Mouse (Mus musculus) bone marrow macrophage, adult 2 months (primary cell): ENCODE measurements around the gene Ksr2.

Experiments
- CTCF ChIP-seq: IDR thresholded peaks from 2 replicates; pipeline ENCODE4 v1.5.1; 2012; ENCODE audit warnings: low read depth, mild to moderate bottlenecking, low read length, moderate library complexity
- POLR2A ChIP-seq: IDR thresholded peaks from 2 replicates; pipeline ENCODE4 v1.6.1; 2012; ENCODE audit warnings: mild to moderate bottlenecking, low read depth, low read length, borderline replicate concordance

DNA sequence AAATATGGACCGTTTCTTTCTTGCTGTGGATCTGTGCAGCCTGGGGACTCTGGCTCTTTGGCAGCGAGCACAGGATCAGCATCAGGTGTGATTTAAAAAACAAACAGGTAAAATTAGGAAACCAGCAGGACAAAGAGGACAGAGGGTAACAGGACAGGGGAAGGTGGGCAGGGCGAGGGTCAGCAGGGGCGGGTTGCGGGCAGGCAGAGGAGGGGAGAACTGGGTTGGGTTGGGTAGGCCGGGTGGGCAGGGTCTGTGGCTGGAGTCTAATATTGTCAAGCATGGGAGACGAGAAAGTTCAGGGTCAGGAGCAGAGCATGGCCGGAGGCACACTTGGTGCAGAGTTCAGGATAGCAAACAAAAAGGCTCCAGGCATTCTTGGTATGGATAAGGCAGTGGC is 43.8 kb downstream of the Ksr2 start:
- TF ChIP-seq CTCF: no peak
- no peak for TF ChIP-seq POLR2A
